Mouse (Mus musculus) heart, embryonic 11.5 days (tissue): Measurements from ENCODE around the gene Gpr65. TPM values are rescaled to one million over a fixed set of nuclear protein-coding genes. Genes with fewer than 3 reads are reported as not detected.

Source experiments
- ATAC-seq: fragments of 200-750 bp; cut with Nextera tagmentation; replicated peaks from 2 replicates; pipeline ENCODE4 v1.8.0; 2017; ENCODE audit warnings: moderate library complexity; ENCODE audit not compliant: insufficient number of reproducible peaks, low FRiP score, low TSS enrichment
- H3K27ac ChIP-seq: fragments of 300-500 bp; sonication (generic); 2 replicates; pipeline ENCODE4 v1.5.1; 2014; ENCODE audit warnings: mild to moderate bottlenecking, low read depth, low read length
- H3K27me3 ChIP-seq: fragments of 300-500 bp; sonication (generic); 2 replicates; pipeline ENCODE4 v1.6.1; 2014; ENCODE audit warnings: mild to moderate bottlenecking, low read length, mixed read lengths; ENCODE audit not compliant: control insufficient read depth, insufficient read depth
- H3K36me3 ChIP-seq: fragments of 300-500 bp; sonication (generic); 2 replicates; pipeline ENCODE4 v1.6.1; 2014; ENCODE audit warnings: mild to moderate bottlenecking, low read length, moderate library complexity, mixed read lengths; ENCODE audit not compliant: control insufficient read depth, insufficient read depth
- H3K4me1 ChIP-seq: fragments of 300-500 bp; sonication (generic); 2 replicates; pipeline ENCODE4 v1.6.1; 2014; ENCODE audit warnings: low read length; ENCODE audit not compliant: control insufficient read depth, insufficient read depth
- H3K4me2 ChIP-seq: fragments of 300-500 bp; sonication (generic); 2 replicates; pipeline ENCODE4 v1.6.1; 2014; ENCODE audit warnings: mild to moderate bottlenecking, moderate library complexity
- H3K4me3 ChIP-seq: fragments of 300-500 bp; sonication (generic); 2 replicates; pipeline ENCODE4 v1.5.1; 2014; ENCODE audit warnings: low read depth, low read length
- H3K9ac ChIP-seq: fragments of 300-500 bp; sonication (generic); 2 replicates; pipeline ENCODE4 v1.6.1; 2014; ENCODE audit warnings: mild to moderate bottlenecking, low read depth, low read length, moderate library complexity
- H3K9me3 ChIP-seq: fragments of 300-500 bp; sonication (generic); replicated peaks from 2 replicates; pipeline ENCODE4 v1.6.1; 2016; ENCODE audit warnings: low read length; ENCODE audit not compliant: control insufficient read depth
- WGBS: fragments of 180-500 bp; shearing (Covaris S2); extraction: QIAGEN DNeasy Blood & Tissue Kit; methylation state at CpG from one replicate; pipeline ENCODE4 v1.1.7; 2014; ENCODE audit not compliant: insufficient replicate concordance; 5-methylcytosine and 5-hydroxymethylcytosine counted together
- polyA plus RNA-seq: library from polyadenylated mRNA; unstranded; fragments of >200 nt; fragmentation: Nextera tagmentation; extraction: Ambion mirVana; gene quantifications from 2 replicates; pipeline ENCODE4 v1.2.1, GENCODE M21; 2014

Gene Gpr65
- polyA plus RNA-seq, 1 experiment from 2014 or later = 0.42 TPM

- Histone ChIP-seq H3K27ac (no peak overlapping the region), H3K4me3 (no peak overlapping the region), H3K36me3 (no peaks in the 10 kb centered on the region), H3K9me3 (no peaks in the 10 kb centered on the region), H3K27me3 (no peaks in the 10 kb centered on the region), H3K9ac (no peak overlapping the region), H3K4me1 (no peaks in the 10 kb centered on the region), H3K4me2 (no peak overlapping the region)
- WGBS = 55% methylated on average over 2 of the region's 2 CpGs
- no peak for ATAC-seq
Measured at GRCm38 (mm10) chr12:98294241-98294640, 25.8 kb downstream of the Gpr65 start.

DNA sequence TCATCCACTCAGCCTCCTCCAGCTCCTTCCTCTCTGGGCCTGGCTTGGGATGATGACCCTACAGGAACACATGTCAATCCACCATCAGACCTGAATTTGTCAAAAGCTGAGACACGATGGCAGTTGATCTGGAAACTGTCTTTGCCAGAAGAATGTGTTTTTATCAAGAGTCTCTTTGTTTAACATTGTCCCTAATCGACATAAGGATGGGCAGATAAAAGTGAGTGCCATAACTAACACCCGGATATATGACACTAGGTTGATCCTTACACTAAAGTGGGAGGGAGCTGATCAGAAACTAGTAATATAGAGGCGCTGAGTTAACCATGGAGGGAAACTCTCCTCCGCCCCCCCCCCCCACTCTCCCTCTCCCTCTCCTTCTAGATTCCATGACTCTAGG, 33.5 kb downstream of the Gpr65 start:
- no peak overlapping the region for H3K9ac ChIP-seq
- H3K4me1 ChIP-seq = peaks cover 2% of the 10 kb centered on the region; the same call in 1 of the 2 replicates
- H3K27me3 ChIP-seq = no peaks in the 10 kb centered on the region
- no peak overlapping the region for H3K27ac ChIP-seq
- H3K4me2 ChIP-seq = no peak overlapping the region
- no peaks in the 10 kb centered on the region for H3K9me3 ChIP-seq
- WGBS = 48% methylated on average over 5 of the region's 5 CpGs
- no peaks in the 10 kb centered on the region for H3K36me3 ChIP-seq
- ATAC-seq = no peak
- H3K4me3 ChIP-seq = no peak overlapping the region

DNA sequence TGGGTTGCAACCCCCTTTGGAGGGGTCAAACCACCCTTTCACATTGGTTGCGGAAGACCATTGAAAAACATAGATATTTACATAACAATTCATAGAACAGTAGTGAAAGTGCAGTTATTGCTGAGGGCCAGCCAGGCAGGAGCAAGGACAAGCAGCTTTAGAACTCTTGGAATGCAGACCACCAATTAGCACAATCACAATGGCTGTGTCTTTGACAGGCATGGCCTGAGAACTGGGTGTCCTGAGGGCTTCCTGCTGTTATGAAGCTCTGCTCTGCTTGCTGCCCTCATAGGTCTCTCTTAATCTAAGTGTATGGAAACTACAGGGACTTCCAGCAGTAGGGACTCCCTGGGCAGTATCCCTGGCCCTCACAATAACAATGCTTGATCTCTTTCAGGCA, 34.6 kb downstream of the Gpr65 start:
- Histone ChIP-seq H3K27ac (no peak overlapping the region), H3K9ac (no peak overlapping the region), H3K27me3 (no peaks in the 10 kb centered on the region), H3K4me1 (peaks cover 2% of the 10 kb centered on the region; the same call in 1 of the 2 replicates), H3K36me3 (no peaks in the 10 kb centered on the region), H3K9me3 (no peaks in the 10 kb centered on the region), H3K4me2 (no peak overlapping the region), H3K4me3 (no peak overlapping the region)
- no peak for ATAC-seq
- WGBS = 92% methylated on average over 1 of the region's 1 CpGs

DNA sequence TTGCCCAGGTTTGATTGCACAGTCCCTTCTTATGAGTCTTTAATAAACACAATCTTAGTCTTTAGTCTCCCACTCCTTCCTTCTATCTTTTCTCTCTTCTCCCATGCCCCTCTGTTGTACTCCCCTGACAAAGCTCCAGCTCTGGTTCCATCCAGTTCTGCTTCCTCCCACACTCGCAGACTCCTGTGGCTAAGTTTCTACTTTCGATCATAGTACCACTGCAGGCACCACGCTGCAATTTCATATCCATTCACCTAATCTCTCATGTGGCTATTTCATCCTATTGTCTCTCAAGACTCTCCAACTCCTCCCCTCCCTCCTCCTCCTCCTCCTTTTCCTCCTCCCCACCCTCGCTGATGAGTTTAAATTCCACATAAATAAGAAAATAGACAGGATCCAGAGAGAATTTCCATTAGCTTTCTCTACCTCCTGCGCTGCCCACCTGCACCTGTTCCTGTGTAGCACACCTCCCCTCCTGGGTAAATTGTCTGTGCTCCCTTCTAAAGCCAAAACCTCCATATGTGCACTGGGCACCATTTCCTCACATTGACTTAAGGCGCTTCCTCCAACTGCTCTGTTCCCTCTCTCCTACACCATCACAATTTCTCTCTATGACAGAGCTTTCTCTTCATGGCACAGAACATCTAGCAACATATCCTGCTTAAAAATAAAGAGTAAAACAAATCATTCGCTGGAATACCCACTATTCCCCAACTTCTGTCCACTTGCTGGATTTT, 38.9 kb downstream of the Gpr65 start:
- no peak overlapping the region for H3K4me2 ChIP-seq
- no peak for ATAC-seq

DNA sequence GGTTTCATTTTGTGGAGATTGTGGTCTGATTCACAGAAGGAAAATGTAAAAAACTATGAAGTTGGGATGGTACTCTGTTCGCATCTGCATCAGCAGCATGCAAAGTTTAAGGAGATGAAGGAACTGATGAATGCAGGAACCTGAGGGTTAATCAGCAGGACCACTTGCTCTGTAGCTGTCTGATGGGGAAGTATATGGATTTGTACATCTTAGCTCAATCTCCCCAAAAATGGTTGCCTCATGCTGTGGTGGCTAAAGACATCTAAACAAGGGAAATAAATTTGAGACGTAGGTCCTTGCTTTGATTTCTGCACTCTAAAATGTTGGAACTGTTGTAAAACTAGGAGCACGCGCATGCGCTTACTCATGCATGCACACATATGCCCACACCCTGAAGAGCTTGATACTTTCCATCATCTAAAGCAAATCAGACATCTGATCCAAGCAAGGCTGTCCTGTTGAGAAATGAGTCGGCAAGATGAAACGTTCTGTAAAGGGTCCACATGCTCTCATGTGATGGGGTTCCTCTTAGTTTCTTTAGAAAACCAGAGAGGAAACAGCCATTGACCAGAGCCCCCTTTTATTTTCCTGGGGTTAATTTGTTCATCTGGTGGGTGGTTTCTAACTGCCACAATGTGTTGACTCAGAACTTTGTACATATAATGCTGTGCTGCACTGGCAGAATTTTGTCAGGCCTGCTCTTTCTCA, 43.1 kb downstream of the Gpr65 start:
- Histone ChIP-seq H3K9me3 (no peaks in the 10 kb centered on the region), H3K4me1 (no peaks in the 10 kb centered on the region), H3K27me3 (no peaks in the 10 kb centered on the region), H3K36me3 (no peaks in the 10 kb centered on the region), H3K27ac (no peak overlapping the region), H3K4me3 (no peak overlapping the region), H3K4me2 (no peak overlapping the region), H3K9ac (no peak overlapping the region)
- no peak for ATAC-seq
- WGBS = 89% methylated on average over 7 of the region's 7 CpGs

More for the DNA sequence above, 38.9 kb downstream of the Gpr65 start:
- Histone ChIP-seq H3K4me3 (no peak overlapping the region), H3K9ac (no peak overlapping the region), H3K36me3 (no peaks in the 10 kb centered on the region), H3K9me3 (no peaks in the 10 kb centered on the region), H3K27ac (no peak overlapping the region), H3K27me3 (no peaks in the 10 kb centered on the region), H3K4me1 (no peaks in the 10 kb centered on the region)
- WGBS = 78% methylated on average over 7 of the region's 7 CpGs

DNA sequence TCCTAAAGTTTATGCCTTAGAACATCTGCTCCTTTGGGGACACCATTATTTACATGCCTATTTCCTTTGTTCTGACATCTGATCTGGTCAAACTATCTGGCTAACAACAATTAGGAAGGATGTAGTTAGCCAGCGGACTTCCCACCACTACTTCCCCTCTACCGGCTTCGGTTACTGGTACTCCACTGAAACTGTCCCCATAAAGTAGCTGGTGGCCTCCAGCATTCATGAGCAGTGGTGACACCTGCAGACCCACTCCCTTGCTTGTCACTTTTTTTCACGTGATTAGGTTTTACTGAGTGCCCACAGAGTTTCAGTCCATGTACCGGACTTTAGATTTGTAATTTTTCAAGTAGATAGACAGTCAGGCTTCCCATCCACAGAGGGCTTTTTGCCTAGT, 47.5 kb downstream of the Gpr65 start:
- Histone ChIP-seq H3K9ac (no peak overlapping the region), H3K4me2 (no peak overlapping the region), H3K4me1 (no peaks in the 10 kb centered on the region), H3K27ac (no peak overlapping the region), H3K36me3 (no peaks in the 10 kb centered on the region), H3K9me3 (no peaks in the 10 kb centered on the region), H3K4me3 (no peak overlapping the region), H3K27me3 (no peaks in the 10 kb centered on the region)
- ATAC-seq = no peak
- WGBS = 73% methylated on average over 5 of the region's 5 CpGs

- ATAC-seq = no peak
- Histone ChIP-seq H3K4me1 (no peaks in the 10 kb centered on the region), H3K4me3 (no peak overlapping the region), H3K4me2 (no peak overlapping the region), H3K27me3 (no peaks in the 10 kb centered on the region), H3K27ac (no peak overlapping the region), H3K36me3 (no peaks in the 10 kb centered on the region), H3K9me3 (no peaks in the 10 kb centered on the region), H3K9ac (no peak overlapping the region)
- 88% methylated on average over 8 of the region's 8 CpGs for WGBS
Measured at GRCm38 (mm10) chr12:98317718-98318340, 49.4 kb downstream of the Gpr65 start.

DNA sequence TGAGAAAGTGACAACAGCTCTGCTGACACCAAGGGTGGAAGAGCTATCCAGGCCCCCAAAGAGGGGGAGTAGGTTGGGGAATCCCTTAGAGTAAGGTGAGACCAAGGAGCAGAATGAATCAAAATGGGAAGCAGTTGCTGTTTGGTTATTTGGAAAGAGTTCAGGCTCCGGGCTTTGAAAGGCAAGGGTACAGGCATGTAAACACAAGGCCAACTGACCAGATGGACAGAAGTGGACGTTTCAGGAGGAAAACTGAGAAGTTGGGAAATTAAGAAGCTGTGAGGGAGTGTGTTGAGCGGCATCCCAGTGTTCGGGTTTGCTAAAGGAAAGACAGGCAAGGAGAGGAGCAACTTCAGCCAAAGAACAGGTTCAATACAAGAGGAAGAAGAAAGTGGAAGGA, 54.0 kb downstream of the Gpr65 start:
- Histone ChIP-seq H3K36me3 (no peaks in the 10 kb centered on the region), H3K9me3 (no peaks in the 10 kb centered on the region), H3K9ac (no peak overlapping the region), H3K27ac (no peak overlapping the region), H3K4me1 (no peaks in the 10 kb centered on the region), H3K27me3 (no peaks in the 10 kb centered on the region), H3K4me3 (no peak overlapping the region), H3K4me2 (no peak overlapping the region)
- WGBS = 76% methylated on average over 4 of the region's 4 CpGs
- no peak for ATAC-seq
